Mouse (Mus musculus) hindbrain, embryonic 11.5 days (tissue): ENCODE data around the gene Crybg3. TPM values are rescaled to one million over a fixed set of nuclear protein-coding genes. Genes with fewer than 3 reads are reported as not detected.

Experiments used
- ATAC-seq: fragments of 200-750 bp; cut with Nextera tagmentation; 2 replicates; pipeline ENCODE4 v1.8.0; 2017; ENCODE audit warnings: mild to moderate bottlenecking, moderate TSS enrichment, moderate library complexity; ENCODE audit not compliant: low FRiP score
- DNase-seq: peaks from one replicate; pipeline ENCODE4 v3.0.0-alpha.2; 2015; ENCODE audit warnings: low spot score
- H3K27ac ChIP-seq: fragments of 300-500 bp; sonication (generic); 2 replicates; pipeline ENCODE4 v1.5.1; 2014; ENCODE audit warnings: mild to moderate bottlenecking, low read depth, low read length
- H3K27me3 ChIP-seq: fragments of 300-500 bp; sonication (generic); 2 replicates; pipeline ENCODE4 v1.6.1; 2014; ENCODE audit warnings: mild to moderate bottlenecking, low read length, moderate library complexity, mixed read lengths; ENCODE audit not compliant: control insufficient read depth, insufficient read depth
- H3K36me3 ChIP-seq: fragments of 300-500 bp; sonication (generic); 2 replicates; pipeline ENCODE4 v1.6.1; 2014; ENCODE audit warnings: mild to moderate bottlenecking, low read length, moderate library complexity, mixed read lengths; ENCODE audit not compliant: control insufficient read depth, insufficient read depth
- H3K4me1 ChIP-seq: fragments of 300-500 bp; sonication (generic); replicated peaks from 2 replicates; pipeline ENCODE4 v1.6.1; 2014; ENCODE audit warnings: low read length, mixed read lengths; ENCODE audit not compliant: control insufficient read depth, insufficient read depth
- H3K4me2 ChIP-seq: fragments of 300-500 bp; sonication (generic); replicated peaks from 2 replicates; pipeline ENCODE4 v1.6.1; 2014; ENCODE audit warnings: mild to moderate bottlenecking, low read depth, low read length
- H3K4me3 ChIP-seq: fragments of 300-500 bp; sonication (generic); 2 replicates; pipeline ENCODE4 v1.5.1; 2014; ENCODE audit warnings: low read depth, low read length
- H3K9ac ChIP-seq: fragments of 300-500 bp; sonication (generic); 2 replicates; pipeline ENCODE4 v1.6.1; 2014; ENCODE audit warnings: low read depth, low read length
- H3K9me3 ChIP-seq: fragments of 300-500 bp; sonication (generic); 2 replicates; pipeline ENCODE4 v1.6.1; 2016; ENCODE audit warnings: low read length; ENCODE audit not compliant: control insufficient read depth
- WGBS: fragments of 180-500 bp; shearing (Covaris S2); extraction: QIAGEN DNeasy Blood & Tissue Kit; methylation state at CpG from one replicate; pipeline ENCODE4 v1.1.7; 2014; 5-methylcytosine and 5-hydroxymethylcytosine counted together
- polyA plus RNA-seq: library from polyadenylated mRNA; unstranded; fragments of >200 nt; fragmentation: Nextera tagmentation; extraction: Ambion mirVana; gene quantifications from 2 replicates; pipeline ENCODE4 v1.2.1, GENCODE M21; 2014

Gene Crybg3
- polyA plus RNA-seq, 1 experiment from 2014 or later = 10.4 TPM

DNA sequence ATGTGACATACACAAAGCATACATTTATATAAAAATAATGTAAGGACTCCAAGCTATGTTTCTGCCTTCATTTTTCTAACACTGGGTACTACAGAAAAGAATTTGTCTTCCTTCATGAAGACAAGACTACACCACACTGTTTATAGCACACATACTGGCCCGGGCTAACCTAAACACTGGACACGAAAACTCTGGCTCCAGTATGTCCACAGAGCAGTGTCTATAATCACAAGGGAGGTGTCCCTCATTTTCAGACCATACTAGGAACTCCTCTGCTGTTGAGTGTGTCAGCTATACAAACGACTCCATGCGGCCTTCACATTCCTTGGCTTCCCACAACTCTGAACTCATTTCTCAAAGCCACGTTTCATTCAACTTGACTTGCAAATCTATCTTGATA is 49.3 kb downstream of the Crybg3 start:
- Histone ChIP-seq H3K27ac (no peak overlapping the region), H3K4me2 (no peak overlapping the region), H3K9me3 (no peaks in the 10 kb centered on the region), H3K4me1 (no peaks in the 10 kb centered on the region; the same call in 1 of the 2 replicates), H3K36me3 (no peaks in the 10 kb centered on the region), H3K4me3 (no peak overlapping the region), H3K9ac (no peak overlapping the region), H3K27me3 (no peaks in the 10 kb centered on the region)
- 81% methylated on average over 5 of the region's 5 CpGs for WGBS
- DNase-seq (no peak), ATAC-seq (no peak)

DNA sequence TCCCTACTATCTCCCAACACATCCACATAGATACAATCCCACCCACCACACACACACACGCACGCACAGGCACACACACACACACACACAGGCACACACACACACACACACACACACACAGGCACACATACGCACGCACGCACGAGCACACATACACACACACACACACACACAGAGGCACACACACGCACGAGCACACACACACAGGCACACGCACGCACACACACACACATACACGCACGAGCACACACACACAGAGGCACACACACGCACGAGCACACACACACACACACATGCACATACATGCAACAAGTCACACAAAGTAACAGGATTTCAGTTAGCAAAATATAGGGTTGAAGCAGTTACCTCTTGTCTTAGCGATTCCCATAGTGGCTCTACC is 51.1 kb downstream of the Crybg3 start:
- Histone ChIP-seq H3K27me3 (no peaks in the 10 kb centered on the region), H3K4me1 (no peaks in the 10 kb centered on the region; the same call in 1 of the 2 replicates), H3K9me3 (no peaks in the 10 kb centered on the region), H3K4me2 (no peak overlapping the region), H3K4me3 (no peak overlapping the region), H3K27ac (no peak overlapping the region), H3K36me3 (no peaks in the 10 kb centered on the region), H3K9ac (no peak overlapping the region)
- 88% methylated on average over 15 of the region's 15 CpGs for WGBS
- ATAC-seq (peak; percentile 71; the same call in 1 of the 2 replicates), DNase-seq (no peak)

DNA sequence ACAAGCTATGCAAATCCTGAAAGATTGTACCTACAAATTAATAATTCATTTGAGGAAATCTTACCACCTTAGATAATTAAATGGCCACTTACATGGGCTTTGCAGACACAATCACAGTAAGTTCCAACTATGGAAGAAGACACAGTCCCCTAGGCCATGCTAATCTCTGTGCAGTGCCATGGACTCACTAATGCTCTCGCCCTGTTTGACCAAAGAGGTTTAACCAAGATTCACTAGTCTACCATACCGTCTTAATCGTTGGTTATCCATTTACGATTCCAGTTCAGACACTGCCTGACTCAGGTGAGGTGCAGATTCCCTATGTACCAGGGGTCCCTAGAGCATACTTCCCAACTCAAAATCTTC is 52.2 kb downstream of the Crybg3 start:
- Histone ChIP-seq H3K4me3 (no peak overlapping the region), H3K9ac (no peak overlapping the region), H3K9me3 (no peaks in the 10 kb centered on the region), H3K27ac (no peak overlapping the region), H3K27me3 (no peaks in the 10 kb centered on the region), H3K36me3 (no peaks in the 10 kb centered on the region), H3K4me1 (no peaks in the 10 kb centered on the region; the same call in 1 of the 2 replicates), H3K4me2 (no peak overlapping the region)
- DNase-seq = no peak
- no peak for ATAC-seq
- WGBS = 92% methylated on average over 4 of the region's 4 CpGs

DNA sequence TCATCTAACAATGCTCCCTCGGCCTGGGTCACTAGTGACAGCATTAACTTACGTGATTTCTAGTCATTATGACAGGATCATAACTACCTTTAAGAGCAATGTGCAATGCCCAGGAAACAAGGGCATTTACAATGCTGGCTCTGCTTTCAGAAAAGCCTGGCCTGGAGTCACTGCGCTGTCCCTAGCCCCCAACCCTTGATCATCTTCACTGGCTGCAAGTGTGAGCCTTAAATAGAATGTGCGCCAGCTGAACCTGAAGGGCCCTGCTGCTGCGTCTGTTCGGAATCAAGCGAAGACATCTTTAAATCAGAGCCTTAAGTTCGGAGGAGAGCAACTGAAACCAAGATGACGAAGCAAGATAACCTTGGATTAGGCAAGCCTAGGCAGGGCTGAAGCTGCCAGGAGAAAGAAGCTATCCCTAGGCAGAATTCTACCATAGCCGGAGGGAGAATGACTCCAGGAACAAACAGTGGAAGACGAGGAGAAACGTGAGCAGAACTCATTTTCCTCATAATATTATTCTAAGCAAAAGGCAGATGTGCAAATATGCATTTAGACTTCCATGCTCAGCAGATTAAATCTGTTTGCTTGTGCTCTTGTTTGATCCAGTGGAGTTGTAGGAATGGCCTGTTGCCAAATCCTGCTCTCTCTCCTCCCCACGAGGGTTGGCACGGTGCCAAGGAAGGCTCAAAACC is 52.7 kb downstream of the Crybg3 start:
- H3K9me3 ChIP-seq = no peaks in the 10 kb centered on the region
- ATAC-seq = no peak
- WGBS = 84% methylated on average over 14 of the region's 14 CpGs

DNA sequence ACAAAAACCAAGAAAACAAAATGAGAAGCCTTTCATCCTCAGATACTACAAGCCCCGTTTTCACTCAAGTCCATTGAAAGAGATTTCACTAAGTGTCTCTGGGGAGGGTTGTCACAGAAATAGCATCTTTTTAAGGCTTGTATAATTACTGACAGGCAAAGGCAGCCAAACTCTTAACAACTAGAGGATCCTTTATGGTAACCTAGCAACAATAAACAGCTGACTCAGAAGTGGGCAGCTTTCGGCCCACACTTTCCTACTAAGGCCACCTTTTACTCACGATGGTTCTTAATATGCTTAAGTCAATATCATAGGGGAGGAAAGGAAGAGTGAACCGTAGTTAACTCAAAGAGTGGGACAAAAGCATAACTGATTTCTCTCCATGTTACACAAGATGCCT is 53.3 kb downstream of the Crybg3 start:
- Histone ChIP-seq H3K36me3 (no peaks in the 10 kb centered on the region), H3K9ac (no peak overlapping the region), H3K4me3 (no peak overlapping the region), H3K4me1 (no peaks in the 10 kb centered on the region; the same call in 1 of the 2 replicates), H3K27ac (no peak overlapping the region), H3K4me2 (no peak overlapping the region), H3K27me3 (no peaks in the 10 kb centered on the region), H3K9me3 (no peaks in the 10 kb centered on the region)
- 59% methylated on average over 4 of the region's 4 CpGs for WGBS
- no peak for ATAC-seq
- DNase-seq = peak; percentile 10

More for the DNA sequence above, 52.7 kb downstream of the Crybg3 start:
- no peaks in the 10 kb centered on the region for H3K27me3 ChIP-seq
- H3K4me2 ChIP-seq = no peak overlapping the region
- no peak overlapping the region for H3K9ac ChIP-seq
- DNase-seq = peak; percentile 27
- no peak overlapping the region for H3K4me3 ChIP-seq
- no peak overlapping the region for H3K27ac ChIP-seq
- H3K36me3 ChIP-seq = no peaks in the 10 kb centered on the region
- H3K4me1 ChIP-seq = no peaks in the 10 kb centered on the region; the same call in 1 of the 2 replicates

DNA sequence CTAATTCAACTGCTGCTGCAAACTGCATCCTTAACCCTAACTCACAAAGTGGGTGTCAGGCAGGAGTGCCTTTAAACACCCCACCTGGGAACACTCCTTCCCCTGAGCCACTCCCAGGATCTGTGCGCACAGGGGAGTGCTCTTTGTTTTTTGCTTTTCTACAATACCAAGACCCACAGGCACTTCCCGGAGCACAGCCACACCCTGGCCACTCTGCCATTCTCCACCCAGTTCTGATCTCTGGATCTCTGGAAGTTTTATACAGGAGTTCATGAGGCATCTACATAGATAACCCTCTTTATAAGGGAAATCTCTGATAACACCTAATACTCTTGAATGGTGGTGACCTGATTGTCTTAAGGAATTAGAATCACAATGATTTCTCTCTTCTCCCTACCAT is 55.4 kb downstream of the Crybg3 start:
- Histone ChIP-seq H3K27me3 (no peaks in the 10 kb centered on the region), H3K9ac (no peak overlapping the region), H3K27ac (no peak overlapping the region), H3K9me3 (no peaks in the 10 kb centered on the region), H3K36me3 (no peaks in the 10 kb centered on the region), H3K4me2 (no peak overlapping the region), H3K4me3 (no peak overlapping the region), H3K4me1 (no peaks in the 10 kb centered on the region; the same call in 1 of the 2 replicates)
- WGBS = 76% methylated on average over 2 of the region's 2 CpGs
- ATAC-seq (no peak), DNase-seq (no peak)

DNA sequence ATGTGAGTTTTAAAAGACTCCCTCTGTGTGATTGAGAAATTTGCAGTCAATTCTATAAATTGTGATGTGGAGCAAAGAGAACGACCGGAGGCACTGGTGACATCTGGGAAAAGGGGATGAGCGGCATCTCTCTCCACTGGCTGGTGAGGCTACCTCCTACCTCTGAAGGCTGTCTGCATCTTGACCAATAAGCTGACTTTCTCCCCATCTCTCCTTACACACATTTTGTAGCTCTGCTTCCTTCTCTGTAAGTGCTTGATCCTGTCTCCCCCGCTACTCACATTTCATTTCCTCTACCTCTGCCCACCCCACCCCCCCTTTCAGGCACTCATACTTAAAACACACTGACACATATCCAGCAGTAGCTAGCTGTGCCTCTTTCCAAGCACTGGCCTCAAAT is 59.4 kb downstream of the Crybg3 start:
- Histone ChIP-seq H3K9me3 (no peaks in the 10 kb centered on the region), H3K27ac (no peak overlapping the region), H3K4me3 (no peak overlapping the region), H3K9ac (no peak overlapping the region), H3K4me1 (no peaks in the 10 kb centered on the region), H3K36me3 (no peaks in the 10 kb centered on the region), H3K27me3 (no peaks in the 10 kb centered on the region), H3K4me2 (no peak overlapping the region)
- DNase-seq = no peak
- WGBS = 70% methylated on average over 4 of the region's 4 CpGs
- ATAC-seq = no peak

DNA sequence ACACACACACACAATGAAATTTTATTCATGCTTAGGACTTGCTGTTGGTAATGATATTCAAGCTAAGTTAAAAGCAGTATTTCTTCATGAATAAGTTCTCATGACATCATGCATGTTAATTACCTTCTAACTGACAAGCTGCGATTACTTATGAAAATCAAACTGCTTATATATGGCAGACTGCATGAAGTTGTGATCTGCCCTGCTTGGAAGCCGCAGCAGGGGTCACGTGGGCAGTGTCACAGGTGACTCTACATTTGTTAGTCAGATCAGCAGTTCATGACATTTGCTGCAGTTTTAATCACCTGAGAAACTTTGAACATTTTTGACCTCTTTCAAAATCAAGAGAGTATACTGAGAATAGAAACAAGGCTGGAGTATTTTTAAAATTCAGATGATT is 59.8 kb downstream of the Crybg3 start:
- ATAC-seq (no peak), DNase-seq (no peak)
- WGBS = 81% methylated on average over 3 of the region's 3 CpGs
- no peak overlapping the region for H3K9ac ChIP-seq
- no peak overlapping the region for H3K27ac ChIP-seq
- H3K4me1 ChIP-seq = no peaks in the 10 kb centered on the region
- no peaks in the 10 kb centered on the region for H3K36me3 ChIP-seq
- H3K4me3 ChIP-seq = no peak overlapping the region
- H3K27me3 ChIP-seq = no peaks in the 10 kb centered on the region
- H3K9me3 ChIP-seq = no peaks in the 10 kb centered on the region
- H3K4me2 ChIP-seq = no peak overlapping the region

DNA sequence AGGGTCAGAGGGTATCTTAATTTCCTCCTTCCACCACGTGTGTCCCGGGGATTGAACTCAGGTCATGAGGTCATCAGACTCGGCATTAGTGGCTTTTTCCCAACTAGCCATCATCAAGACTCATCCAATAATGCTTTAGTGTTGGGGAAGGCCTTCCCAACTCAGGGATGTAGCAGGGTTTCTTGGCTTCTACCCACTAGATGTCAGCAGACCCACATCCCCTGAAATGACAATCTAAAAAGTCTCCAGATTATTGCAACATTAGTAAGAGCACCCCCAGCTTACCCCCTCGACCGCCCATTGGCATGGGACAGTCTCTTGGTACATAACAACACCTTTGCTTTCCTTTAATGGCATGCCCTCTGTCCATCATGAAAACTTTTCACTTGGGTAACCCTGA is 65.1 kb downstream of the Crybg3 start:
- Histone ChIP-seq H3K4me2 (no peak overlapping the region), H3K4me3 (no peak overlapping the region), H3K4me1 (no peaks in the 10 kb centered on the region), H3K9me3 (no peaks in the 10 kb centered on the region), H3K36me3 (no peaks in the 10 kb centered on the region), H3K9ac (no peak overlapping the region), H3K27ac (no peak overlapping the region), H3K27me3 (no peaks in the 10 kb centered on the region)
- DNase-seq (no peak), ATAC-seq (no peak)
- 84% methylated on average over 5 of the region's 5 CpGs for WGBS
